Mouse (Mus musculus) left cerebral cortex, adult 2 months (tissue): Measurements from ENCODE around the gene D8Ertd738e. TPM values are rescaled to one million over a fixed set of nuclear protein-coding genes. Genes with fewer than 3 reads are reported as not detected.

Experiments used
- DNase-seq, 2 experiments: peaks; one replicate each; pipeline ENCODE4 v3.0.0; 2021 to 2022; ENCODE audit warnings: low spot score in 2 of 2, mixed read lengths in 1 of 2; ENCODE audit errors: extremely low spot score in 1 of 2
- H3K27ac ChIP-seq: fragments of 200-600 bp; 2 replicates; pipeline ENCODE4 v1.8.1; 2022
- H3K4me3 ChIP-seq: fragments of 200-600 bp; 2 replicates; pipeline ENCODE4 v1.8.1; 2022
- CTCF ChIP-seq: fragments of 200-600 bp; IDR thresholded peaks from 2 replicates; pipeline ENCODE4 v1.8.1; 2022; ENCODE audit warnings: antibody characterized with exemption, mild to moderate bottlenecking, moderate library complexity
- intact Hi-C: fragments of 180-260 bp; cut with DNase I; formaldehyde crosslinking; loops from one replicate; pipeline ENCODE4 v1.15.1; 2025
- total RNA-seq, 2 experiments: library from RNA; stranded (reverse); gene quantifications; 2 replicates each; pipeline ENCODE4 v1.2.3; 2021

D8Ertd738e gene
- total RNA-seq, 2 experiments from 2014 or later = 124 to 140 TPM

DNA sequence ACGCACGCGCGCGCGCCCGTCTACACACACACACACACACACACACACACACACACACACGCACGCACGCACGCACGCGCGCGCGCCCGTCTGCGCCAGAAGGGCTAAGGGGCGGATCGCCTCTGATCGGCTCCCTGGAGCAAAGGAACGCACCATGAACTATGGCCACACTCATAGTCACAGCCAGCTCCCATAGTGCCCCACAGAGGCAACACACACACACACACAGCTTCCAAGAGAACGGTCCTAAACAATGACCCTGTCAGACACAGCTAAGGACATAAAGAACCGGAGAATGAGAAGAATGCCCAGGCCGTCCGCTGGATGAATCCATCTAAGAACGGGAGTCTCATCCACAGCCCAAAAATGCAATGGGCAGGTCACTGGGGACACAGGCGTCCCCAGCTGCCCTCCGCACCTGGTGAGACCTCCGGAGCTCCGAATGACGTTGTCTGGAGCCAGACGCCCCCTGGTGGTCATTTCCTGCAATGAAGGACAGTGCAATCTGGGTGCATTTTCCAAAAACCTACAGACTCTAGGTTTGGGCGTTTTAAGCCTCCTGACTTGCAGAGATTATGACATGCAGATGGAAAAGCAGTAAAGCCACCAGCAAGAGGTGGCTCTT, 39.2 kb downstream of the D8Ertd738e start:
- DNase-seq = peak; percentile 73 to 83
- peak; percentile 95 for TF ChIP-seq CTCF
- intact Hi-C loops = loop anchor here (1.0 to 5.0 kb wide), 2 partner anchors 24 to 173 kb away; no protein-coding TSS in a partner anchor
- H3K27ac ChIP-seq = peak overlapping the region; percentile 72; the same call in 1 of the 2 replicates
- H3K4me3 ChIP-seq = 0 out of 2 replicates have a peak overlapping the region, but pooled peaks have one; percentile 5

DNA sequence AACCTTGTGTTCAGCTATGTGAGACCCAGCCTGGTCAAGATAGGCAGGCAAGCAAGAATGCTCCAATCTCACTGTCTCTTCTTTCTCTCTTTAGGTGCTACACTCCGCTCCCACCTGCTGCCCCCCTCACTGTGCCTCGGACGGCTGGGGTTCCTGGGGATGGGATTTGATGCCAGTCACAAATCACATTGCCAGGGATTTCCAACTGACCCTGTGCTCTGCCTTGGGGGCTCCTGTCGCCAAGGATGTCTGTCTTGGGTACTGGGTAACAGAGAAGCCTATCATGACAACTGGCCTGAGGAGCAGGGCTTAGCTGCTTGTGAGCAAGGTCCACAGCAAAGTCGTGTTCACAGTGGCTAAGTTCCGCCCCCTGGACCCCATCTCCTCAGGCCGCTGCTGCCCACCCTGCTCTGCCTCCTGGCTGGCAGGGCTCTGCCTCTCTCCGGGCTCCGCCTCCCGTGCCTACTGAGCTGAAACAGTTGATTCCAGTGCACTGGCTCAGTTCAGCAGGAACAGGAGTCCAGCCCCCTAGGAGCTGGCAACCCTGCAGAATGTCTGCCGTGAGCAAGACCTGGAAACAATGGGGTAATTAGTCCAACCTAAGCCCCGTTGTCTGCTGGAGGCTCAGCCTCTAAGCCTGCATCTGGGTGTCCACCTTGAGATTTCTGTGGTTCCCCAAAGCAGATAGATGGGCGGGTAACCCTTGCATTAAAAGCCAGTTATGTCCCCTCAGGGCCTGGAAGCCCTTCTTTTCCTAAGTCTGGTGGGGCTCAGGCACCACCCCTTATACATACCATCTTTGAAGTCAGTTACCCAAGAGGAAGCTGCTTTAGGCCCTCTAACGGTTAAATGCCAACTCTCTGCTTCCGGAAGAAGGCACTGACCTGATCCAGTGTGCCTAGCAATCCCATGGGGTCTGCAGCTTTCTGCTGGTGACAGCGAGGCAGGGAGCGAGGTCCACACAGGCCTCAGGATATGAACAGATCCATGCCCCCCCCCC, 40.8 kb downstream of the D8Ertd738e start:
- no peak for TF ChIP-seq CTCF
- Histone ChIP-seq H3K27ac (peak overlapping the region; percentile 75; the same call in 1 of the 2 replicates), H3K4me3 (no peak overlapping the region)
- intact Hi-C loops = no loop called here
- DNase-seq = no peak

DNA sequence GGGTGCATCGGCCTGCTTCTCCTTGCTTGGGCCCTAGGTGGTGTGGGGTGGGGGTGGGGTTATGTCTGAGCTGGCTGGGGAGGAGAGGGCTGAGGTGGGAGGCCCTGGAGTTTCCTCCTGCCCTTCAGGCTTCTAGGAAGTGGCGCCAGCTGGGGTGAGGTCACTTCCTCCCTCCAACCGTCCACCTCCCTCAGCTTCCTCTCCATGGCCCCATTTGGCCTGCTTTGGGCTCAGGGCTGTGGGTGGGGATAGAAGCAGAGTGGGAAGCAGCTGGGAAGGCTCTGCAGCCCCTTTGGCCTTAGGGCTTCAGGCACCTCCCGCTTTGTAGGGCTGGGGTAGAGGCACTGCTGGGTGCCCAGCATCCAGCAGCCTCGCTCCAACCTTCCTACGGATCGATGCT, 41.7 kb downstream of the D8Ertd738e start:
- no peak for DNase-seq
- Histone ChIP-seq H3K4me3 (no peak overlapping the region), H3K27ac (peak overlapping the region; percentile 75)
- no peak for TF ChIP-seq CTCF
- intact Hi-C loops = no loop called here

DNA sequence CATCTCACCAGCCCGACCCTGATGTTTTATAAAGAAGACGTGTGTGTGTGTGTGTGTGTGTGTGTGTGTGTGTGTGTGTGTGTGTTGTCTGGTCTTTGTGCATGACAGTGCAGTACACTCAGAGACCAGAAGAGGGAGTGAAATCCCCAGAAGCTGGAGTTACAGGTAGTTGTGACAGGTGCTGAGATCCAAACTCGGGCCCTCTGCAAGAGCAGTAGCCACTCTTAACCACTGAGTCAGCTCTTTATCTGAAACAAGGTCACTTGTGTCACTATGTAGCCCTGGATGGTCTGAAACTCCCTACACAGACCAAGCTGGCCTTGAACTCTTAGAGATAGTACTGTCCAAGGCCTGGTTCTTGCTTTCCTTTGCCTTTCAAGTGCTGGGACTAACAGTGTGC, 42.9 kb downstream of the D8Ertd738e start:
- Histone ChIP-seq H3K27ac (no peak overlapping the region), H3K4me3 (no peak overlapping the region)
- TF ChIP-seq CTCF = no peak; the same call in none of the 2 replicates
- no peak for DNase-seq
- intact Hi-C loops = no loop called here

DNA sequence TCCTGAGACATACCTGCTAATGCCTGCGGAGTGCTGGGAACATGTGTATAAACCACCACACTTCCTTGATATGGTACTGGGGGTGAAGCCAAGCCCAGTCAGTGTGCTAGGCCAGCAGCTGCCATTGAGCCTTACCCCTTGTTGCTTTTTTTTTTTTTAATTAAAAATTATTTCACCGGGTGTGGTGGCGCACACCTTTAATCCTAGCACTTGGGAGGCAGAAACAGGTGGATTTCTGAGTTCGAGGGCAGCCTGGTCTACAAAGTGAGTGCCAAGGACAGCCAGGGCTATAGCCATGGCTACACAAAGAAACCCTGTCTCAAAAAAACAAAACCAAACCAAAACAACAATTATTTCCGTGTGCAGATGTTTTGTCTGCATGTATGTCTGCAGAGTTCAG, 44.4 kb downstream of the D8Ertd738e start:
- H3K4me3 ChIP-seq = no peak overlapping the region
- no peak for DNase-seq
- intact Hi-C loops = no loop called here
- no peak for TF ChIP-seq CTCF
- H3K27ac ChIP-seq = no peak overlapping the region; the same call in 1 of the 2 replicates

- peak; percentile 43 for TF ChIP-seq CTCF
- intact Hi-C loops = no loop called here
Measured at GRCm38 (mm10) chr8:84203975-84204772, 45.3 kb downstream of the D8Ertd738e start.

DNA sequence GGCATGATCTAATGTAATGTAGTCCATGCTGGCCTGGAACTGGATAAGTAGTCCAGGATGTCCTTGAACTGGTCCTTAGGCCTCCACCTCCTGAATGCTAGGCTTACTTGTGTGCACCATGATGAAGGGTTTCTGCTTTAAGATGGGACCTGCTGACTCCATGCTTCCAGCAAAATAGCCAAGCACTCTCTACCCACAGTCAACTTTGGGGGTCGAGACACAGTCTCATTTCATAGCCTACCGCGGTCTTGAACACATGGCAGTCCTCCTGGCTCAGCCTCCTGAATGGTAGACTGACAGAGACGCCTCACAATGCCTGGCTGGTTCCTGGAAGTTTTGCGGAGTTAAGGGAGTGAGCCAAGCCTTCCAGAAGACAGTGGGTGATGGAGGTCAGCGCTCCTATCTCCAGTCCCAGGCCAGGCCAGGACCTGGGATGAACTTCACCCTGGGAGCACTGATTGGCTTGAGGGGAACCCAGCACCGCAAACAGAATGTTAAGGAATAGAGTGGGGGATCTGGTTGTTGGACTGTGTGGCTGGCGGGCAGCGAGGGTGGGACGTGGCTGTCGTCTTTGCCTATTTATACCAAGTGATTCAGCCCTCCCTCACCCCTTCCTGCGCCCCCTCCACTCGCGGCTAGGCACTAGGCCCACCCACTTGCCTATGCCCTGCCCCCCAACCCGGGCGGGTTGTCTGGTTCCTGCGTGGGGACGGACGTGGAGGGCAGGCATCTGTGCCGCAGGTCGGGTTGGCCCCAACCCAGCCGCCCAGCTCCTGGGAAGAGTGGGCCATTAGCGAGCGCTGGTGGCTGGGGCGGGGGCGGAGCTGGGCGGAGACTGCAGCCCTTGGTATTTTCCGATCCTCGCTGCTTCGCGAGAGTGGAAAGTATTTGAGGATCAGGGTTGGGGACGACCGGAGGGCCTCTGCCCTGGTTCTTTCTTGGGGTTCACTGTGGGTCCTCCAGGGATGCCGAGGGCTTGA, 46.3 kb downstream of the D8Ertd738e start:
- DNase-seq = peak; percentile 77 to 85

More at GRCm38 (mm10) chr8:84203975-84204772, 45.3 kb downstream of the D8Ertd738e start:
- Histone ChIP-seq H3K4me3 (peak overlapping the region; percentile 54), H3K27ac (peak overlapping the region; percentile 99)
- DNase-seq = no peak

DNA sequence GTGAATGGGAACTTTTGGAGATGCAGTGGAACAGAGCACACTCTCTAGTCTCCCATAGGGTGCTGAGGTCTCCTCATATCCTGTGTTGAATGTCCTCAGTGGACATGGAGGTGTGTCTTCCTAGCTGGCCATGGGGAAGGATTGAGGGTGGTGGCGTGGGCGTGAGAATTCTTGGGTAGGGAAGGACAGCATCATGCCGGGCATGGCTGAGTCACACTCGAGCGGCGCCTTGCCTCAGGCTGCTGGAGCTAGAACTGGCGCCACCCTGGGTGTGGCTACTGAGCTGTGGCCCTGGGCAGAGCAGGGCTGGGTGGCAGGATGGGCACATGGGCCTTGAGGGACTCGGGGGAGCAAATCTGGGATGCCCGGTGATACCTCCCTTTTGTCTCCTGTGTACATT, 47.1 kb downstream of the D8Ertd738e start:
- H3K4me3 ChIP-seq = peak overlapping the region; percentile 54
- intact Hi-C loops = no loop called here
- DNase-seq = no peak
- TF ChIP-seq CTCF = no peak
- H3K27ac ChIP-seq = peak overlapping the region; percentile 99

More for the DNA sequence above, 46.3 kb downstream of the D8Ertd738e start:
- H3K4me3 ChIP-seq = peak overlapping the region; percentile 54
- peak overlapping the region; percentile 99 for H3K27ac ChIP-seq
- intact Hi-C loops = no loop called here
- TF ChIP-seq CTCF = no peak

- no peak for TF ChIP-seq CTCF
- intact Hi-C loops = no loop called here
- DNase-seq = no peak
- peak overlapping the region; percentile 54 for H3K4me3 ChIP-seq
- H3K27ac ChIP-seq = peak overlapping the region; percentile 99
Measured at GRCm38 (mm10) chr8:84201545-84202245, 47.8 kb downstream of the D8Ertd738e start.
